Mouse (Mus musculus) thymus, adult 2 months (tissue): ENCODE data around the gene Gm8220. TPM values are rescaled to one million over a fixed set of nuclear protein-coding genes. Genes with fewer than 3 reads are reported as not detected.
"Not testable (repeated sequence)": the region's sequence is repeated elsewhere in the genome, so short reads cannot be mapped to it uniquely, and the experiment has no call there.

ENCODE experiments used
- DNase-seq: peaks from one replicate; pipeline ENCODE4 v3.0.0; 2021
- H3K27ac ChIP-seq: fragments of 200-500 bp; 2 replicates; pipeline ENCODE4 v1.5.1; 2012; ENCODE audit warnings: low read length, control low read depth; ENCODE audit not compliant: control insufficient read depth, insufficient read depth
- H3K27me3 ChIP-seq: fragments of 200-500 bp; 2 replicates; pipeline ENCODE4 v1.6.1; 2012; ENCODE audit warnings: mild to moderate bottlenecking, low read length, moderate library complexity, mixed read lengths; ENCODE audit not compliant: control insufficient read depth, insufficient read depth
- H3K36me3 ChIP-seq: fragments of 200-500 bp; 2 replicates; pipeline ENCODE4 v1.6.1; 2012; ENCODE audit warnings: mild to moderate bottlenecking, low read length, moderate library complexity; ENCODE audit not compliant: control insufficient read depth, insufficient read depth
- H3K4me1 ChIP-seq: fragments of 200-500 bp; replicated peaks from 2 replicates; pipeline ENCODE4 v1.6.1; 2012; ENCODE audit warnings: low read length; ENCODE audit not compliant: control insufficient read depth, insufficient read depth
- H3K4me3 ChIP-seq: fragments of 200-500 bp; 2 replicates; pipeline ENCODE4 v1.5.1; 2012; ENCODE audit warnings: mild to moderate bottlenecking, low read length, control low read depth, moderate library complexity; ENCODE audit not compliant: control insufficient read depth, insufficient read depth
- CTCF ChIP-seq: fragments of 200-500 bp; IDR thresholded peaks from 2 replicates; pipeline ENCODE4 v1.5.1; 2012; ENCODE audit warnings: mild to moderate bottlenecking, control low read depth, low read length, moderate library complexity, borderline replicate concordance; ENCODE audit not compliant: control insufficient read depth, poor library complexity, insufficient read depth; ENCODE audit errors: extremely low read depth
- POLR2A ChIP-seq: fragments of 200-500 bp; IDR thresholded peaks from 2 replicates; pipeline ENCODE4 v1.6.1; 2012; ENCODE audit warnings: mild to moderate bottlenecking, low read length, control low read depth, moderate library complexity; ENCODE audit not compliant: control insufficient read depth, poor library complexity, insufficient read depth; ENCODE audit errors: extremely low read depth
- WGBS: fragments of 180-500 bp; shearing (Covaris S2); methylation state at CpG from one replicate; pipeline ENCODE4 v1.1.7; 2018; 5-methylcytosine and 5-hydroxymethylcytosine counted together
- polyA plus RNA-seq: library from polyadenylated mRNA; depleted of rRNA; stranded (reverse); fragments of >200 nt; gene quantifications from 2 replicates; pipeline ENCODE4 v1.2.3, GENCODE M21; 2012; rRNA removed

Gene Gm8220
- polyA plus RNA-seq: not detected in 2 replicates

DNA sequence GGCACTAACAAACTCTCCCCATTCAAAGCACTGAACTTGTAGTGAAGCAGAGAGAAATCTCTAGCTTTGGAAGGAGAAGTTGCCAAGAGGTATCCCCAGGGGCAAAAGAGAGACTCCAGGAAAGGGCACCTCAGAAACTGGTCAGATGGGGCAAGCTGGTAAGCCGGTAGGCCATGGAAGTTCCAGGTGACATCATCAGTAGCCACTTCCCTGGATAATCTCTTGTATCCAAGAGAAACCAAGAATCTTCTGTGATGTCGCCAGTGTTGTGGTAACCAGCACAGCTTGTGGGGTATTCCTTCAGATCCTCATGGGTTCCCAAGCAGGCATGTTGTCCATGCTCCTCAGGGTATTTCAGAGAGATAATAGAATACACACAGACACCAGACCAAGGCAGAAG is at the start of gene Gm8220:
Gm8220 (plus strand) TSS at position 301 of the 400 bp plus-strand sequence.
- H3K27me3 ChIP-seq, H3K4me1 ChIP-seq, DNase-seq, H3K36me3 ChIP-seq, H3K4me3 ChIP-seq, H3K27ac ChIP-seq: not testable (repeated sequence)
- 96% methylated on average over 2 of the region's 2 CpGs for WGBS

DNA sequence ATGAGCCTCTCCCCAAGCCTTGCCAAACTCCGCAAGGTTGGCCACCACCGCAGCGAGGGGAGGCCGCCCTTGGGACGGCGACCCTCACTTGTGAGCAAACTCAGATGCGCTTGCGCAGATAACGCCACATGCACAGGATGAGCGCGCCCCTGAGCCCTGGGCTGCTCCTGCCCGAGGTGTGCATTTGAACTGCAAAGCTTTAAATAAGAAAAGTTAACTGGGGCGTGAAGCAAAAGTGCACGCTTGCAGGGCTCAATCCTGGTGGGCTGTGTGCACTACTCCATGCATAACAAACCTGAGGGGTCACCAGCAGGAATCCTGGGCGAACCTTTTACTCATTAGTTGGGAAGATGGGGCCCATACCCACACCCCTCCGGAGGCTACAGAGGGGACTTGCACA is 37.3 kb upstream of the Gm8220 start:
- Histone ChIP-seq H3K4me1 (no peaks in the 10 kb centered on the region), H3K27me3 (no peaks in the 10 kb centered on the region), H3K27ac (no peak overlapping the region), H3K36me3 (no peaks in the 10 kb centered on the region), H3K4me3 (no peak overlapping the region)
- TF ChIP-seq CTCF: no peak
- TF ChIP-seq POLR2A: no peak
- no peak for DNase-seq
- WGBS: 90% methylated on average over 16 of the region's 16 CpGs

DNA sequence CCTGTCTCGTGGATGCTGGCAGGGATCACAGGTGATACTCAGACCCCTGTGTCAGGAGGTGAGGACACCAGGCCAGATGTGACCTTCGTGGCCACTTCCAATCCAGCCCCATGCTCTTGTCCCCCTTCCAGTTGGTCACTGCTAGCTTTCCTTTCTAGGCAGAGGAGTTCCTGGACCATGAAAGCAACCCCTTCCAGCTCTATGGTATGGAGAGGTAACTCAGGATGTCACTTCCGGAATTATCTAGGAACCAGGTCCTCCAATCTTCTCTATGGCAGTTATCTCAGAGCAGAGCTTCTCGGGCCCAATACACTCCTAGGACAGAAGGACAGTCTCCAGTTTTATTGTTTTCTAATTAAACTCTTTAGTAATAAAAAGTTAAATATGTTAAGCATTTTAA is 26.7 kb downstream of the Gm8220 start:
- not testable (repeated sequence) for H3K27me3 ChIP-seq, H3K4me1 ChIP-seq, DNase-seq, H3K36me3 ChIP-seq, H3K4me3 ChIP-seq, H3K27ac ChIP-seq
- 82% methylated on average over 4 of the region's 4 CpGs for WGBS

DNA sequence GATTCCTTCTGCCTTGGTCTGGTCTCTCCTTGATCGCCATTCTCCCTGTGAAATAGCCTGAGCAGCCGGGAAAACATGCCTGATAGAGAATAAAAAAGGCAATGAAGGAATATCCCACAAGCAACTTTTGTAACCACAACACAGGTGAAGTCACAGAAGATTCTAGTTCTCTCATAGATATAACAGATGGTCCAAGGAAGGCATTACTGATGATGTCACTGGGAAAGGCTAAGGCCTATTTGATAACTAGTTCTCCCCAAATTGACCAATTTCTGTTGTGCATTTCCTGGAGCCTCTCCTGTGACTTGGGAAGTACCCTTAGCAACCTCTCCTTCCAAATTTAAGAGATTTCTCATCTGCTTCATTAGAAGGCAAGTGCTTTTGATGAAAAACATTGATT is 53.1 kb downstream of the Gm8220 start, which contains the start of gene Gm5930:
Gm5930 (minus strand) TSS at position 101 of the 400 bp plus-strand sequence.
- H3K27me3 ChIP-seq, H3K4me1 ChIP-seq, H3K4me3 ChIP-seq, H3K36me3 ChIP-seq, H3K27ac ChIP-seq, DNase-seq: not testable (repeated sequence)
- WGBS: no CpG with 5 or more reads among the region's 2 CpGs

Other genes starting within 250 kb of the Gm8220 start
- 47.1 and 61.4 TPM in 2 replicates for gene Ear2, start 182.9 kb upstream of the Gm8220 start, polyA plus RNA-seq
- gene Gm3327, start 161.7 kb upstream of the Gm8220 start, polyA plus RNA-seq: not detected in 2 replicates
- gene Gm8212, start 87.9 kb upstream of the Gm8220 start, polyA plus RNA-seq: not detected in 2 replicates
- gene 4930503E14Rik, start 72.3 kb upstream of the Gm8220 start, polyA plus RNA-seq: not detected in 2 replicates
- 0.05 TPM in 1 of 2 replicates, not detected in the other for gene Gm5930, start 53.0 kb downstream of the Gm8220 start, polyA plus RNA-seq
- not detected in 2 replicates for gene Gm8229, start 79.8 kb downstream of the Gm8220 start, polyA plus RNA-seq
- gene Gm3371, start 125.1 kb downstream of the Gm8220 start, polyA plus RNA-seq: not detected in 2 replicates
- gene Gm8232, start 148.1 kb downstream of the Gm8220 start, polyA plus RNA-seq: not detected in 2 replicates
- gene BC061237, start 206.9 kb downstream of the Gm8220 start, polyA plus RNA-seq: not detected in 2 replicates
- gene Gm17093, start 232.7 kb downstream of the Gm8220 start, polyA plus RNA-seq: not detected in 2 replicates